Mouse (Mus musculus): ENCODE results near the gene Adgrv1.
"Not testable (repeated sequence)": the region's sequence is repeated elsewhere in the genome, so short reads cannot be mapped to it uniquely, and the experiment has no call there.

Gene Adgrv1

DNA sequence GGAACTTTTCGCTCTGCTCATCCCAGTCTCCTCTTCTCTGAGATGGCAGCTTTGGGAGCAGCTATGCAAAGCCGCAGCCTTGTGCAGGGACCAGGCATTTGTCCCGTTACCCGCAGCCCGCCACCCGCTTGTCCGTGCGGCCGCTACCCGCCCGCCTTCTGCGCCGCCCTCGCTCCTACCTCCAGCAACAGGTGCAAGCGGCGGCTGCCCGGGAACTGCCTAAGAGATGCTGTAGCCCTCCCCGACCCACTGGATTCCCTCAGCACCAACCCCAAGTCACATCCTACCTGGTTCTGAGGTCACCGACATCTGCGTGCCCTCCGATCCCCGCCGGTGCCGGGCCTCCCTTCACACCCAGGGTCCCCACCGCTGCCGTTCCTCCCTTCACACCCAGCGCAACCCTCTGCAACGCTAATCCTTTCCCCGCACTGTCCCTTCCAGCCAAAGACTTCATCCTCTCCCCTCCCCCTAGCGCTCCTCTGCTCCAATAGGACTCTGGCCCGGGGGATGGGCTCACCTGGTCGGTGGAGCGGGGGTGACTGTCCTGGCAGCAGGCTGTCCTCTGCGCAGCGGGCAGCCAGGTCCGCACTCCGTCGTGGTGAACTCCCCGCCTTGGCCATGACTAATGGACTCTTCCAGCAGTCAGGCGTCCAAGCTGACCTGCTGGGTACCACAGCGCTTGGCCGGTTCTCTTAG lies at the start of gene Adgrv1:
TSS of gene Adgrv1 (minus strand) at position 435 of the 696 bp plus-strand sequence.
- in situ Hi-C loops (cut with MboI; ENCODE audit: low pct_unique_long_range_greater_than_20kb in 1 of 2, low sequenced_read_pairs in 2 of 2, unreplicated experiment in 1 of 2), result loop anchor here (25.0 kb wide), 2 partner anchors 196 to 746 kb away; partner anchors contain the start of gene Arrdc3 (in 1 of the 2)

DNA sequence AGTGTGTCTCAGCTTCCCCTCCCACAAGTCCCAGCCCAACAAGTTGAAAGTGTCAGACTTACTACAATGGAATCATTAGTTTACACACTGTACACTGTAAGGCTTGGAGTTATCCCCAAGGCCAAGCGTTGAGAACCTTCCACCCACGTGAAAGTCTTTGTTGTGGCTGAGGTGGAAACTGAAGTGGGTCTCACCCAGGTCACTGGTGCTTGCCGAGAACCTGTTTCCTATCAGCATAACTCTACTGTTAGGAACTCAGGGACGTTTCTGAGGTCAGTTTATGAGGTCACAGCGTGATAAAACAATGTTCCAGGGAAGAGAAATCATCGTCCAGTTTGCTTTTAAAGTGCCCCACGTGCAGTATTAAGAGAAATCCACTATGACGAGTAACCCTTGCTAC lies 42.4 kb upstream of the Adgrv1 start:
- in situ Hi-C loops (cut with MboI; ENCODE audit: low pct_unique_long_range_greater_than_20kb in 1 of 2, low sequenced_read_pairs in 2 of 2, unreplicated experiment in 1 of 2), result no loop called here

DNA sequence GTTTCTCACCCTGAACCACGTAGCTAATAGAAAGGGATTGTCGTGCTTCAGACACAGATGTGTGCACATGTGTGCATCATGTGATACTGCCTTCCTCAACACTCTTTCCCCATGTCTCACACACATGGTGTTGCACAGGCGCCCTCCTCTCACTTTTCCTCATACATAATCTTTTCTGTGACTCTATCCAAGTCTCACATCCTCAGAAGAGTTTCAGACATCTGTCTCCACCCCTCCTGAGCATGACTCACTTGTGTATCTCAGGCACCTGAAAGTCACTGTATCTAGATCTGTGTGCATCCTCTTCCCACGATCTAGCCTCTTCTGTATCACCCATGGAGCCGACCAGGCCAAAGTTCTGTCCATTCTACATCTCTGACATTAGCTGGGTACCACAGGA lies 34.8 kb upstream of the Adgrv1 start:
- in situ Hi-C loops (cut with MboI; ENCODE audit: low pct_unique_long_range_greater_than_20kb in 1 of 2, low sequenced_read_pairs in 2 of 2, unreplicated experiment in 1 of 2), result no loop called here

DNA sequence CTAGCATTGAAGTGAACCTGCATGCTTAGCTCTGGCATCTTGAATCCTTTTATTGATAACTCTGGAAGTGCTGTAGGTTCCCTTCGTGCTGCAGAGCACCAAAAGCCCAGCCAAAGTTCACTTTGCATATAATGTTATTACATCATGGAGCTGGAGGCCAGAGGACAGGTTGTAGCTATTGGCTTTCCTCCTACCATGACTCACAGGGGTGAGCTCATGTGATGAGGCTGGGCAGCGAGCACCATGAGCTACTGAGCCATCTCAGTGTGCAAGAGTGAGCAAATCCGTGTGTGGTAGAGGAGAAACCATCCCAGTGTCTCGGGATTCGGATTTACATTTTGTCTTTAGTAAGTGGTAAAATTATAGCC lies 31.4 kb upstream of the Adgrv1 start:
- in situ Hi-C loops (cut with MboI; ENCODE audit: low pct_unique_long_range_greater_than_20kb in 1 of 2, low sequenced_read_pairs in 2 of 2, unreplicated experiment in 1 of 2), result no loop called here

DNA sequence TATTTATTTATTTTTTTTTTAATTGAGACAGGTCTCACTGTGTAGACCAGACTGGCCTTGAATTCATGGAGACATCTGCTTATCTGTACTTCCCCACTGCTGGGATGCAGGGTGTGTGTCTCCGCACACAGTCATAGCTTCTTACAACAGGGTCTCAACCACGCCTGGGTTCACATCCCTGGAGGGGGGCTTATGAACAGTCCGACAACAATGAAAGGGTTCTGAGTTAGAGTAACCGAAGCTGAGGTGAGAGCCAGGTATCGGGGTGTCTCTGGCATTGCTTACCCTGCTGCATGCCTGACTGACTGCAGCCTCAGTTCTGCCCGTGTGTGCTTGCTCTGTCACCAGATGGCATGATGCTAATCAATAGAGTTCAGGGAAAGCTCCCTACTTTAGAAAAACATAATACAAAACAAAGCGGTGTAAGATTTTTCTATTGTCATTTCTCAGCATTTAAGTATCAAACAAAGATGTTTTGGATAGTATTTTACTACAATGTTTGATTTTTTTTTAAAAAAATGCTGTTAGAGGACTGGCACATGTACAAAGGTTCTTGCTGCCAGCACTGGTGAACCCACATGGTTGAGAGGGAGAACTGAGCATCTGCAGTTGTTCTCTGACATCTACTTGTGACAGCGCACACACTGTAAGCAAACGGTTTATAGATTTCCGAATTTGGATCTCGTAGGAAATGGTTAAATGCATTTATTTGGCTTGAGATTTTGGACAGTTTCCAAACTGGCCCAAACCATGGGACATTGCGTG lies 30.8 kb upstream of the Adgrv1 start:
- in situ Hi-C loops (cut with MboI; ENCODE audit: low pct_unique_long_range_greater_than_20kb in 1 of 2, low sequenced_read_pairs in 2 of 2, unreplicated experiment in 1 of 2), result no loop called here

DNA sequence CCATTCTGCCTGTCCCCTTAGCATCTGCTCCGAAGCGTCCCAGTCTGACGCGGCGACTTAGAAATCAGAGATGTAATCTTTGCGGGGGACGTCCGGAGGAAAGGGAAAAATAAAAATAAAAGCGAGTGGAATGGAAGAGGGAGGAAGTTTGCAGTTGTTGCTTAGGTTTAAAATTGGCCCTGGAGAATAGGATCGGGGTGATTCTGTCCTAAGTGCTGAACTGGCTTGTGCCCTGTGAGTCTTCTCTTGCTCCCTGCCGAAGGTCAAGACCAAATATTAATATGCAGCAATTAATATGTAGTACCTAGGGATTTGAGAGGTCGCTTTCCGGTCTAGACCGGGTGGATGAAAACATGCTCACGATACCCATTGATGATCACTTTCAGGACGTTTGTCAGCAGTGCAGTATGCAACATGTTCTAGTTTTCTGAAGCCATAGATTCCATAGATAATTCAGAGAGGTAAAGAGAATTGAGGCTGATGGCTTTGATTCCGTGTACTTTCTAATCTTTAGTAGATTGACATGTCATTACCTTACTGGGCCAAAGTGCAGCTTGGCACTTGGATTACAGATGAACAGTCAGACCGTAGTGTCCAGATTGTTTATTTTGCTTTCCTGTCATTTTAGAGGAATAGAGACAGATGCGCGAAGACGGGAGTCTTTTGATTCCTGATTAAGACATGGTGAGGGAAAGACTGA lies 25.2 kb upstream of the Adgrv1 start:
- in situ Hi-C loops (cut with MboI; ENCODE audit: low pct_unique_long_range_greater_than_20kb in 1 of 2, low sequenced_read_pairs in 2 of 2, unreplicated experiment in 1 of 2), result no loop called here

DNA sequence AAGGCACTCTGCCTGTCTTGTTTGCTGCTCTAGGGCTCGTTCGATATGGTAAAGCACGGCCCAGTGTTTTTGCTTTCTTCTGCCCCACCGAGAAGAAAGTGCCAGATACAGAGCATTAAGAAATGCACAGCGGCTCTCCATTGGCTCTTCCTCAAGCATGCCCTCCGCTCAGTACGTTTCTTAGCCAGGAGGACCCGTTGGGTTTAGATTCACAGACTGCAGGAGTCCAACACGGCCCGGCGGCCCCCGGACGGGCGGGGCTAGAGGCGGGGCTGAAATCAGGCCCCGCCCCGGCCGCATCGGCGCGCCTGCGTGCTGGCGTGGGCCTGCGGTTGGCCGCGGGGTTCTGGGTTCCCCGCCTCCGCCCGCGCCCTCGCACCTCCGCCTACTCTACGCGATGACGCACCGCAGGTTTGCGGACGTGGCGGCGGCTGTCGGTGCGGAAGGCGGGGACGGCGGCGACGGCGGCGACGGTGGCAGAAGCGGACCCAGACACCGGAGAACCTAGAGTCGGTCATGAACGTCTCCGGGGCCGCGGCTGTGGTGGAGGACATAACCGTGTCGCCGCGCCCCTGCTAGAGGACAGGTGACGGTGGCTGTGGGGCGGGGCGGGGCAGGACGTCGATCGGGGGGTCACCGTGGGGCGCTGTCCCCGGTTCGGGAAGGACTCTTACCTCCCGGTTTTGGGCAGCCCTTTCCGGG lies 24.5 kb upstream of the Adgrv1 start, which contains the start of gene Lysmd3:
TSS of gene Lysmd3 (plus strand) at position 313 of the 702 bp plus-strand sequence.
- in situ Hi-C loops (cut with MboI; ENCODE audit: low pct_unique_long_range_greater_than_20kb in 1 of 2, low sequenced_read_pairs in 2 of 2, unreplicated experiment in 1 of 2), result no loop called here

DNA sequence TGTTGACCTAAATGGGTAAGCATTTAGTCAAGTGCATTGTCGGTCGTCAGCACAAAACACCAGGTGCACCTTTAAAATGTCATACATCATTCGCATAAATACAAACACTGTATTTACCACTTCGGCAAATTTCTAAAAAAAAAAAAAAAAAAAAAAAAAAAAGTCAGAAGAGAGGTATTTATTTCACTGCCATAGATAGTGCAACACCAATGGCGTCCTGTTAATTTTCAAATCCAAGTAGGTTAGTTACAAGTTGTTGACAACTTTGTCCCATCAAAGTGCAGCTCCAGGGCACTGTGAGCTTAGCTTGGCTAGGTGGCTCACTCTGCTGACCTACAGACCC lies 24.0 kb upstream of the Adgrv1 start:
- in situ Hi-C loops (cut with MboI; ENCODE audit: low pct_unique_long_range_greater_than_20kb in 1 of 2, low sequenced_read_pairs in 2 of 2, unreplicated experiment in 1 of 2), result no loop called here

DNA sequence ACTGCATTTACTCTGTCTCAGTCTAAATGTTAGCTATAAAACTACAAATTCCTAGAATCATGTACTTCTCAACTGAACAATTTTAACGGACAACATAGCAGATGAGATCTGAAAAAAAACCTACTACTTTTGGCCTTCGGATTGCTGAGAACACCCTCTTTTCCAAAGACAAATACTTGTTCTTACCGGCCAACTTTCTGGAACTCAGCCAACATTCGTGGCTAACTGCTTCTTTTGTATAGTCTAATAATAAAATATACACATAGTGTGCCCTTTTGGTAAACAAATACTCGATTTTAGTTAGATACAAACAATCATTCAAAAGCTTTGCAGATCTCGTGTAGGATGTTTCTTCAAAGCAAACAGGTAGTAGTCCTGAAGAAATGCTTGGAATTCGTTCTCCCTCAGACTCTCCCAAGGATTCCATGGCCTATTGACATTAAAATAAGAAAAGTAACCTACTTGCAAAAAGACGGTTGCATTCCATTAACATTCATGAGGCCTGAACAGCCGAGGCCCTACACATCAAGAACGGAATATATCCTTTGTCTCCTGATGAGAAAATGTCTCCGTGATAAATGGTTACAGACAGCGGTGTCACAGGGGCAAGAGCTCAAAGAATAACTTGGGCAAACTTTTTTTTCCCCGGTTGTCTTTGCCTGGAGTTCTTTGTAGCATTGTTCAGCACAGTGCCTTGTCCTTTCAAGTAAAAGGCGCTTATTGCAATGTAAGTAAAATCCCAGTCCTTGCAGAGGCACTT lies 23.3 kb upstream of the Adgrv1 start:
- in situ Hi-C loops (cut with MboI; ENCODE audit: low pct_unique_long_range_greater_than_20kb in 1 of 2, low sequenced_read_pairs in 2 of 2, unreplicated experiment in 1 of 2), result no loop called here

DNA sequence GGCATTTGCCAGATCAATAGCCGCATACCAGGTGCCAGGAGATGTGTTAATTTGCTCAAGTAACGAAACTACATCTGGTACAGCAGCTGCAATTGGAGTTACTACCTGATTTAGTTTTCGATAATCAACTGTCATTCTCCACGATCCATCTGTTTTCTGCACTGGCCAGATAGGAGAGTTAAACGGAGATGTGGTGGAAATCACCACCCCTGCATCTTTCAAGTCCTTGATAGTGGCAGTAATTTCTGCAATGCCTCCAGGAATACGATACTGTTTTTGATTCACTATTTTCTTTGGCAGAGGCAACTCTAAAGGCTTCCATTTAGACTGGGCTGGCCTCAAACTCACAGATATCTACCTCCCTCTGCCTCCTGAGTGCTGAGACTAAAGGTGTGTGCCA lies 17.4 kb upstream of the Adgrv1 start:
- in situ Hi-C loops (cut with MboI; ENCODE audit: low pct_unique_long_range_greater_than_20kb in 1 of 2, low sequenced_read_pairs in 2 of 2, unreplicated experiment in 1 of 2), result not testable (repeated sequence)

DNA sequence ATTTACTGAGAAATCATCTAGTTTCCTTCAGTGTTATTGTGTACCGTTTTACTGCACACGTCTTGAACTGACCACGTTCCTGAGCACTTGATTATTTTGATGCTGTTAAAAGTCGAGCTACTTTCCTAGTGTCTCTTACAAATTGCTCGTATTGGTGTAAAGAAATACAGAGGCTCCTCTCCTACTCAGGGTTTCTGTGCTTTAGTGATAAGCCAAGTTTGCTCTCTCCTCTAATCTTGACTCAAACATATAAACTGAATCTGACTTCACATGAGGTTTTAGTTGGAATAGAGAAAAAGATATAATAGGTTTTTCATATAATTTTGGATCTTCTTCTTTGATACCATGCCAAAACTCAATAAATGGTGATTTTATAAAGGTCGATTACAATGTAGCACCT lies 13.4 kb upstream of the Adgrv1 start:
- in situ Hi-C loops (cut with MboI; ENCODE audit: low pct_unique_long_range_greater_than_20kb in 1 of 2, low sequenced_read_pairs in 2 of 2, unreplicated experiment in 1 of 2), result loop anchor here (25.0 kb wide), 2 partner anchors 209 to 759 kb away; partner anchors contain the start of gene Arrdc3 (in 1 of the 2)

DNA sequence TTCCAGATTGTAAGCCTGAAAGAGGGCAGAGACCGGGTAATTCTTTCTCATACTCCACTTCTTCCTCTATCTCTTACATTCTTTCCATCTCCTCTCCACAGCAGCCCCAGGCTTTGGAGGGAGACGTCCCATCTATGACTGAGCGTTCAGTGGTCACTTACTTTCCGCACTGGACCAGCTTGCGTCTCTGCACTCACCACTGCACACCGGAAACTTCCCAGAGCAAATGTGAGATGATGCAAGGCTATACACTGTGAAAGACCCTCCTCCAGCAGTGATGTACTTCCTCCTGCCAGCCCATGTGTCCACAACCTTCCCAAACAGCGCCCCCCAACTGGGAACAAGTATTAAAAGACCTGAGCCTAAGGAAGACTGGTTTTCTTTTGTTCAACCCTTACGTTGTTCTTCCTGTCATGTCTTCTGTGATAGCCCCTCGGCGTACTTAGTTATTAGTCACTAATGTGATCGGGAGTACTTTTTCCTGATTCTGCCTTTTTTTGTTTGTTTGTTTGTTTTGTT lies 11.2 kb upstream of the Adgrv1 start:
- in situ Hi-C loops (cut with MboI; ENCODE audit: low pct_unique_long_range_greater_than_20kb in 1 of 2, low sequenced_read_pairs in 2 of 2, unreplicated experiment in 1 of 2), result loop anchor here (25.0 kb wide), 2 partner anchors 207 to 757 kb away; partner anchors contain the start of gene Arrdc3 (in 1 of the 2)

DNA sequence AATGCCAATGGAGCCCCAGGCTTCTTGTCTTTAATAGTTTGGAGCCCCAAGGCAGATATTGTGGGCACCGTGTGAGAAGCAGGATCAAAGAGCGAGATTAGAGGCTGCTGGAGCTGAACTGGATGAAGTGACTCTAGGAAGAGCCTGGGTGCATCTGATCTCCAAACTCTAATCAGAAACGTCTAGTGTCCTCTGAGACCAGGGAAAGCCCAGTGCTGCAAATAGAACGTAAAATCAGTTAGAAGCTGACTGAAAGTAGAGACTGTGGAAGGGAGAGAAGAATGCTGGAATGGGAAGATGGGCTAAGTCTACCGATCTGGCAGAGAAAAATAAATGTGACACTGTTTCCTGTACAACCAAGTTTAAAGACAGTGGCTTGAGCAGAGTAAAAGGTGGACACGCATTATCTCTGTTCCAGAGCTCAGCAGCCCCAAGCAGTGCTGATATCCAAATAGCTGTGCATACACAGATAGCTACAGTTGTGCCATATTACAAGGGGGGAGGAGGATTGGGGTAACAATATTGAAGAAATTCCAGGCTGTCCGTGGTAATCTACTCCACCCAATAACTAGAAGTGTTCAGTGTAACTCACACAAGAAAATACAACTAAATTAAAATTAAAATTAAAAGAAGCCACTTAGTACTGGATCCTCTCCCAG lies 9.7 kb upstream of the Adgrv1 start:
- in situ Hi-C loops (cut with MboI; ENCODE audit: low pct_unique_long_range_greater_than_20kb in 1 of 2, low sequenced_read_pairs in 2 of 2, unreplicated experiment in 1 of 2), result loop anchor here (25.0 kb wide), 2 partner anchors 205 to 755 kb away; partner anchors contain the start of gene Arrdc3 (in 1 of the 2)

DNA sequence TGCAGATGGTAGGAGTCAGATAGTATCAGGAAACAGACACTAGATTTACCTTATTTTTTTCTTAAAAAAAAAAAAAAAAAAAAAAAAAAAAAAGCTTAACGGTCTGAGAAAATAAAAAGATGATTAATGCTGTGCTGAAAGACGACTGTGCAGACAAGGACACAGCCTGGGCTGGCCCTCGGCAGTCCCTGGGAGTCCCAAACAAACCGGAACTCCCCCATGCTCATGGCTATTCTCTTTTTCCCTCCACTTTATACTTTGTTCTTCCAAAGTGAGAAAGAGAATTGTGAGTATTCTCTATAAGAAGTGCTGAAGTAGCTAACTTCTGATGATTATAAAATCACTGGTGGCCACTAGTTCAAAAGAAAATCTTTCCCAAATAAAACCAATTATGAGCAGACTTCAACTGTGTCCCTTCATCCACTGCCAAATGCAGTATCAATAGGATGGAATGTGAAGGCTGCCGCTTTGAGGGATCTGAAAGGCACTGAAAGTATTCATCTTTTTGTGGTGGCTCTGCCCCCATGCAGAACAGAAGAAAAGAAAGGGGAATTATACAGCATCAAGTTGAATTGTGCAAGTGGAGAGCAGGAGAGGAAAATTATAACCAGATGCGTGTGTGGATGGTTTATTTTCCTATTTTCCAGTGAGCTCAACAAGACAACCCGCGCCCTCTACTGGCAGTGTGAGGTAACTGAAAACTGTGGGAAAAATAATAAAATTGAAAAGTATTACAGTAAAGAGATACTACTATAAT lies 8.5 kb upstream of the Adgrv1 start:
- in situ Hi-C loops (cut with MboI; ENCODE audit: low pct_unique_long_range_greater_than_20kb in 1 of 2, low sequenced_read_pairs in 2 of 2, unreplicated experiment in 1 of 2), result loop anchor here (25.0 kb wide), 2 partner anchors 204 to 754 kb away; partner anchors contain the start of gene Arrdc3 (in 1 of the 2)

DNA sequence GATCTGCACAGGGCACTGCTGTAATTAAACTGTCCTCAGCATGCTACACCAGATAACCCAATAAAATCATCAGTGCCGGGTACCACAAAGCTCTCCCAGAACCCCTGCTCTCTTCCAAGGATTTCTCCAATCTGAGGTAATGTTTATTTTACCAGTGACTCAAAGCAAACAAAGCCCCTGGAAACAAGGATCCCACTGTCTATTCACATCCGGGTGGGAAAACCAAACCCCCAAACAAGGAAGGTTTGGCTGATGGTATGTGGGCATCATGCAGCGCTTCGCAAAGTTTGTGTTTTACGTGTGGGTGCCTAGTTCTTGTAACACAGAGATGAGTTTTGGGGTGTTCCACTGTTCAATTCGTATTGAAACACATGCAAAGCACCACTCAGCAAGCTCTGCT lies 7.9 kb upstream of the Adgrv1 start:
- in situ Hi-C loops (cut with MboI; ENCODE audit: low pct_unique_long_range_greater_than_20kb in 1 of 2, low sequenced_read_pairs in 2 of 2, unreplicated experiment in 1 of 2), result loop anchor here (25.0 kb wide), 2 partner anchors 204 to 754 kb away; partner anchors contain the start of gene Arrdc3 (in 1 of the 2)

DNA sequence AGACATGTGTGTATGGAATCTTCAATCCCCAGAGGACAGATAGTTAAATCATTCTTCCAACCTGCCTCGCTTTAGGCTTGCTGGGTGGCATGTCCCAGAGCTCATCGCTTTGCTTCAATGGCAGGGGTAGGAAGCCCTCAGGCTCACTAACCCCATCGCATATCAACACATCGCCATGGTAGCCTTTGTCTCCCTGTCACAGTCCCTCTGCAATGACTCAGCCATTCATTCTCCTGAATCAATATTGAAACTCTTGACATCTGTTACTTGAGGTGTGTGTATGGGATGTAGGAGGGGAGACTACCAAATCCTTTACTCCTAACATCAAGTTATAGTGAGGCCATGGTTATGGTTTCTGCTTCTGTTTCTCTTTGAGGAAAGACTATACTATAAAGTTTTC lies 6.7 kb upstream of the Adgrv1 start:
- in situ Hi-C loops (cut with MboI; ENCODE audit: low pct_unique_long_range_greater_than_20kb in 1 of 2, low sequenced_read_pairs in 2 of 2, unreplicated experiment in 1 of 2), result loop anchor here (25.0 kb wide), 2 partner anchors 202 to 752 kb away; partner anchors contain the start of gene Arrdc3 (in 1 of the 2)

Measured in mouse embryonic stem cell (cell line).